Mouse (Mus musculus) activated CD4-positive, CD25-positive, alpha-beta regulatory T cell, adult 4 months (primary cell): ENCODE results near the gene Ankrd37. TPM values are rescaled to one million over a fixed set of nuclear protein-coding genes. Genes with fewer than 3 reads are reported as not detected.

Source experiments
- ATAC-seq: one replicate; pipeline ENCODE4 v1.8.0; 2017
- polyA plus RNA-seq, 2 experiments: library from polyadenylated mRNA; unstranded; fragments of 100-300 nt; shearing (Covaris generic); gene quantifications; one replicate each; pipeline ENCODE4 v1.2.1; 2017

Gene Ankrd37
- polyA plus RNA-seq, 2 experiments from 2014 or later = 11.8 to 13.0 TPM

DNA sequence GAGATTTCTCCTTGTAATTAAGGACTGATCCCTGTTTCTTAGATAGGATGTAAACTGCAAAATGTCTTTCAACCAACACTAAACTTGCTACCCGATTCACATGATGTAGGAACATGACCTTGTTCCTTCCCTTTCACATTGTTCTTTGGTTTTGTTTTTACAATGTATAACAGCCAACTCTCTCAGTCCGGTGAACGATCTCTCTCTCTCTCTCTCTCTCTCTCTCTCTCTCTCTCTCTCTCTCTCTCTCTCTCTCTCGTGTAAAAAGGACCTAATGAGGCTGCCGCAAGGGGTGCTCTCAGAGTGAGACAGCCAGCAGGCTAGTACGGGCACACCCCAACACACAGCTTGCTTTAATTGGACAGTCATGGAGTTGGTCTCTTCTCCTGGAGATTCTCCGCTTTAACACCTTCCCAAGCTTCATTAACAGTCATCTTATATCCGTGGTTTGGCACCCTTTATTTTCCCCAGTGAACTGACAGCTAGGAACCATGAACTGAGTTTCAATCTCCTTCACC lies 31.5 kb downstream of the Ankrd37 start:
- ATAC-seq = no peak

- ATAC-seq = no peak
Measured at GRCm38 (mm10) chr8:45970894-45971293, 34.6 kb downstream of the Ankrd37 start.

GRCm38 (mm10) chr8:45950622-45951021 lies 54.9 kb downstream of the Ankrd37 start:
- ATAC-seq = no peak

Other genes with a start within 250 kb of the Ankrd37 start
- gene Pdlim3, start 120.2 kb downstream of the Ankrd37 start, polyA plus RNA-seq = not detected
- not detected for gene Ccdc110, start 71.1 kb downstream of the Ankrd37 start, polyA plus RNA-seq
- 1 to 10 TPM; 1.0 to 1.2 TPM for gene 1700029J07Rik, start 30.5 kb downstream of the Ankrd37 start, polyA plus RNA-seq
- gene Ufsp2, start 30.2 kb downstream of the Ankrd37 start, polyA plus RNA-seq = 10 to 100 TPM; 61.5 to 66.8 TPM
- gene Lrp2bp, start 6.4 kb downstream of the Ankrd37 start, polyA plus RNA-seq = under 1 TPM in 1 of 2 experiments, not detected in 1; 0.62 TPM
- 10 to 100 TPM; 31.5 to 38.2 TPM for gene Cfap97, start 146.1 kb upstream of the Ankrd37 start, polyA plus RNA-seq
- gene Snx25, start 146.5 kb upstream of the Ankrd37 start, polyA plus RNA-seq = 1 to 10 TPM; 7.9 to 8.4 TPM
- 100 to 1,000 TPM; 197 to 224 TPM for gene Slc25a4, start 205.6 kb upstream of the Ankrd37 start, polyA plus RNA-seq